Mouse (Mus musculus): ENCODE measurements around the gene Luc7l. TPM values are rescaled to one million over a fixed set of nuclear protein-coding genes. Genes with fewer than 3 reads are reported as not detected.
"Not testable (repeated sequence)": the region's sequence is repeated elsewhere in the genome, so short reads cannot be mapped to it uniquely, and the experiment has no call there.

Luc7l gene
- total and polyA plus RNA-seq, 2 experiments, result 15.4 to 18.2 TPM

- peaks cover 49% of the 10 kb centered on the region for H3K36me3 ChIP-seq (ENCODE audit: control insufficient read depth, insufficient read depth, low read length)
- TF ChIP-seq POLR2A (IDR thresholded peaks at IDR 0.05; ENCODE audit: extremely low read depth, insufficient read depth, low read length), result no peak
- TF ChIP-seq CTCF (IDR thresholded peaks at IDR 0.05; ENCODE audit: low read depth, low read length), result no peak
- no peak overlapping the region for H3K27ac ChIP-seq (replicated peaks; ENCODE audit: insufficient read depth, low read depth, low read length)
- H3K79me2 ChIP-seq (ENCODE audit: control insufficient read depth, insufficient read depth, low read length), result no peaks in the 10 kb centered on the region
- peaks cover 5% of the 10 kb centered on the region for H3K4me1 ChIP-seq (ENCODE audit: control insufficient read depth, insufficient read depth, low read length)
- no peak for DNase-seq (ENCODE audit: extremely low read depth, low read depth, low spot score)
- no peak overlapping the region for H3K9ac ChIP-seq (ENCODE audit: low read depth, low read length)
- H3K4me3 ChIP-seq (ENCODE audit: insufficient read depth, low read depth, low read length), result no peak overlapping the region
- WGBS, result 63% methylated on average over 3 of the region's 3 CpGs
- H3K27me3 ChIP-seq (ENCODE audit: control insufficient read depth, insufficient read depth, low read length), result no peaks in the 10 kb centered on the region
These were observed 19.9 kb downstream of the Luc7l start for GRCm38 (mm10) chr17:26272586-26272985.

GRCm38 (mm10) chr17:26275933-26276332 lies 23.2 kb downstream of the Luc7l start:
- H3K4me3 ChIP-seq (ENCODE audit: insufficient read depth, low read depth, low read length), result no peak overlapping the region
- H3K4me1 ChIP-seq (ENCODE audit: control insufficient read depth, insufficient read depth, low read length), result no peaks in the 10 kb centered on the region
- 56% methylated on average over 13 of the region's 13 CpGs for WGBS
- H3K79me2 ChIP-seq (ENCODE audit: control insufficient read depth, insufficient read depth, low read length), result no peaks in the 10 kb centered on the region
- no peak overlapping the region for H3K27ac ChIP-seq (replicated peaks; ENCODE audit: insufficient read depth, low read depth, low read length)
- DNase-seq (ENCODE audit: extremely low read depth, low read depth, low spot score), result peak; percentile 82
- no peak for TF ChIP-seq POLR2A (IDR thresholded peaks at IDR 0.05; ENCODE audit: extremely low read depth, insufficient read depth, low read length)
- no peaks in the 10 kb centered on the region for H3K27me3 ChIP-seq (ENCODE audit: control insufficient read depth, insufficient read depth, low read length)
- peaks cover 58% of the 10 kb centered on the region for H3K36me3 ChIP-seq (ENCODE audit: control insufficient read depth, insufficient read depth, low read length)
- H3K9ac ChIP-seq (ENCODE audit: low read depth, low read length), result no peak overlapping the region

- H3K27me3 ChIP-seq (ENCODE audit: control insufficient read depth, insufficient read depth, low read length), result no peaks in the 10 kb centered on the region
- TF ChIP-seq POLR2A (IDR thresholded peaks at IDR 0.05; ENCODE audit: extremely low read depth, insufficient read depth, low read length), result no peak
- peak; percentile 22; the same call in 1 of the 2 replicates for TF ChIP-seq CTCF (IDR thresholded peaks at IDR 0.05; ENCODE audit: low read depth, low read length)
- peaks cover 63% of the 10 kb centered on the region for H3K36me3 ChIP-seq (ENCODE audit: control insufficient read depth, insufficient read depth, low read length)
- no peaks in the 10 kb centered on the region for H3K4me1 ChIP-seq (ENCODE audit: control insufficient read depth, insufficient read depth, low read length)
- peak; percentile 28 for DNase-seq (ENCODE audit: extremely low read depth, low read depth, low spot score)
- H3K27ac ChIP-seq (replicated peaks; ENCODE audit: insufficient read depth, low read depth, low read length), result no peak overlapping the region
- WGBS, result 91% methylated on average over 4 of the region's 4 CpGs
- no peaks in the 10 kb centered on the region for H3K79me2 ChIP-seq (ENCODE audit: control insufficient read depth, insufficient read depth, low read length)
- no peak overlapping the region for H3K9ac ChIP-seq (ENCODE audit: low read depth, low read length)
- H3K4me3 ChIP-seq (ENCODE audit: insufficient read depth, low read depth, low read length), result no peak overlapping the region
These were observed 24.0 kb downstream of the Luc7l start for GRCm38 (mm10) chr17:26276711-26277110.

GRCm38 (mm10) chr17:26286199-26286955 lies 33.7 kb downstream of the Luc7l start:
- 82% methylated on average over 8 of the region's 8 CpGs for WGBS
- peaks cover 46% of the 10 kb centered on the region for H3K36me3 ChIP-seq (ENCODE audit: control insufficient read depth, insufficient read depth, low read length)
- TF ChIP-seq CTCF (IDR thresholded peaks at IDR 0.05; ENCODE audit: low read depth, low read length) (no peak), POLR2A (IDR thresholded peaks at IDR 0.05; ENCODE audit: extremely low read depth, insufficient read depth, low read length) (no peak)

GRCm38 (mm10) chr17:26289475-26289874 lies 36.8 kb downstream of the Luc7l start:
- WGBS, result 75% methylated on average over 4 of the region's 4 CpGs
- DNase-seq (ENCODE audit: extremely low read depth, low read depth, low spot score), result no peak
- no peaks in the 10 kb centered on the region for H3K79me2 ChIP-seq (ENCODE audit: control insufficient read depth, insufficient read depth, low read length)
- no peaks in the 10 kb centered on the region; the same call in 1 of the 2 replicates for H3K4me1 ChIP-seq (ENCODE audit: control insufficient read depth, insufficient read depth, low read length)
- H3K27ac ChIP-seq (replicated peaks; ENCODE audit: insufficient read depth, low read depth, low read length), result no peak overlapping the region
- TF ChIP-seq CTCF (IDR thresholded peaks at IDR 0.05; ENCODE audit: low read depth, low read length) (no peak), POLR2A (IDR thresholded peaks at IDR 0.05; ENCODE audit: extremely low read depth, insufficient read depth, low read length) (no peak)
- no peaks in the 10 kb centered on the region for H3K27me3 ChIP-seq (ENCODE audit: control insufficient read depth, insufficient read depth, low read length)
- H3K36me3 ChIP-seq (ENCODE audit: control insufficient read depth, insufficient read depth, low read length), result peaks cover 16% of the 10 kb centered on the region
- H3K9ac ChIP-seq (ENCODE audit: low read depth, low read length), result no peak overlapping the region
- H3K4me3 ChIP-seq (ENCODE audit: insufficient read depth, low read depth, low read length), result no peak overlapping the region

More at GRCm38 (mm10) chr17:26286199-26286955, 33.7 kb downstream of the Luc7l start:
- H3K79me2 ChIP-seq (ENCODE audit: control insufficient read depth, insufficient read depth, low read length), result no peaks in the 10 kb centered on the region
- no peaks in the 10 kb centered on the region for H3K27me3 ChIP-seq (ENCODE audit: control insufficient read depth, insufficient read depth, low read length)
- DNase-seq (ENCODE audit: extremely low read depth, low read depth, low spot score), result no peak
- H3K9ac ChIP-seq (ENCODE audit: low read depth, low read length), result no peak overlapping the region
- H3K27ac ChIP-seq (replicated peaks; ENCODE audit: insufficient read depth, low read depth, low read length), result no peak overlapping the region
- H3K4me3 ChIP-seq (ENCODE audit: insufficient read depth, low read depth, low read length), result no peak overlapping the region
- H3K4me1 ChIP-seq (ENCODE audit: control insufficient read depth, insufficient read depth, low read length), result no peaks in the 10 kb centered on the region; the same call in 1 of the 2 replicates

- WGBS, result 88% methylated on average over 4 of the region's 4 CpGs
- H3K27ac ChIP-seq (replicated peaks; ENCODE audit: insufficient read depth, low read depth, low read length); H3K27me3 ChIP-seq (ENCODE audit: control insufficient read depth, insufficient read depth, low read length); H3K4me3 ChIP-seq (ENCODE audit: insufficient read depth, low read depth, low read length); DNase-seq (ENCODE audit: extremely low read depth, low read depth, low spot score); H3K79me2 ChIP-seq (ENCODE audit: control insufficient read depth, insufficient read depth, low read length); H3K4me1 ChIP-seq (ENCODE audit: control insufficient read depth, insufficient read depth, low read length); H3K36me3 ChIP-seq (ENCODE audit: control insufficient read depth, insufficient read depth, low read length); H3K9ac ChIP-seq (ENCODE audit: low read depth, low read length): not testable (repeated sequence)
These were observed 45.6 kb downstream of the Luc7l start for GRCm38 (mm10) chr17:26298318-26298717.
